Mouse (Mus musculus): ENCODE data around the gene Hif3a.

DNA sequence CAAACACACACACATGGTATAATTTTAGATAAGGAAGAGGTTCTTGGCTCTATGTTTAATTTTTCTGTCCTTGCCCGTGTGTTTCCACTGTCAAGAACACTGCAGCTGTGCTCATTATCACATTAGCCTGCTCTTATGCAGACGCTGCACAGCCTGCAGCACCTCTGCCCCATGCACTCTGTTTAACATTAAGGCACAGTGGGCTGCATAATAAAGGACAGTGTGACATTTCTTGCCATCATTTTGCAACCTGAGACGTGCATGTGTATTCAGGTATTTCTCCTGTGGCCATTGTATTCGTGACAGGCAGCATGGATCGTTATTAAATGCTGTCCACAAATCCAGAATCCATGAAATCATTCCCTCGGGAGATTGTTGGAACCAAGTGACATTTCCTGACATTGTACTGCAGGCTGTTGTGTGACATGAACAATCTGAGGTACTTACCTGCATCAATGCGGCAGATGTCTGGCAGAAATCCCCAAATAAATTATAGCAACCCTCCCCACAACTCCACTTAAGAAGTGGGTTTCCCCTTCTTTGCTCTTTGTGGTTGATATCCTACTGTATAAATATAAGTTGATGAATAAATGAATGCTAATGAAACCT lies 74.6 kb downstream of the Hif3a start:
- TF ChIP-seq CTCF (IDR thresholded peaks at IDR 0.05; ENCODE audit: low read depth, low read length), result no peak
- TF ChIP-seq POLR2A (IDR thresholded peaks at IDR 0.05; ENCODE audit: extremely low read depth, insufficient read depth, low read length), result no peak

Data from liver, adult 2 months (tissue).